Mouse (Mus musculus) liver, embryonic 14.5 days (tissue): ENCODE measurements around the gene Prrg3.
"Not testable (repeated sequence)": the region's sequence is repeated elsewhere in the genome, so short reads cannot be mapped to it uniquely, and the experiment has no call there.

ENCODE experiments used
- CTCF ChIP-seq: IDR thresholded peaks from 2 replicates; pipeline ENCODE4 v1.5.1; 2016; ENCODE audit warnings: antibody characterized with exemption, low read depth, control low read depth
- EP300 ChIP-seq: IDR thresholded peaks from 2 replicates; pipeline ENCODE4 v1.6.1; 2016; ENCODE audit warnings: antibody characterized with exemption, low read depth

- not testable (repeated sequence) for TF ChIP-seq CTCF, EP300
Measured at GRCm38 (mm10) chrX:71977681-71978080, 15.3 kb downstream of the Prrg3 start.
